Mouse (Mus musculus) liver, postnatal 0 days (tissue): ENCODE data around the gene Lsm12. TPM values are rescaled to one million over a fixed set of nuclear protein-coding genes. Genes with fewer than 3 reads are reported as not detected.

Experiments
- ATAC-seq: fragments of 200-750 bp; cut with Nextera tagmentation; 2 replicates; pipeline ENCODE4 v1.8.0; 2017; ENCODE audit warnings: mild to moderate bottlenecking, moderate library complexity
- DNase-seq: peaks from one replicate; pipeline ENCODE4 v3.0.0-alpha.2; 2016
- H3K27ac ChIP-seq: fragments of 300-500 bp; sonication (generic); 2 replicates; pipeline ENCODE4 v1.5.1; 2014; ENCODE audit warnings: antibody characterized with exemption, moderate library complexity, mild to moderate bottlenecking, low read depth
- H3K27me3 ChIP-seq: fragments of 300-500 bp; sonication (generic); 2 replicates; pipeline ENCODE4 v1.6.1; 2014; ENCODE audit warnings: low read length, control low read depth, mixed read lengths; ENCODE audit not compliant: insufficient read depth
- H3K36me3 ChIP-seq: fragments of 300-500 bp; sonication (generic); replicated peaks from 2 replicates; pipeline ENCODE4 v1.6.1; 2014; ENCODE audit warnings: mild to moderate bottlenecking, control low read depth, low read length, moderate library complexity, mixed read lengths; ENCODE audit not compliant: insufficient read depth
- H3K4me1 ChIP-seq: fragments of 300-500 bp; sonication (generic); 2 replicates; pipeline ENCODE4 v1.6.1; 2014; ENCODE audit warnings: antibody characterized with exemption, mild to moderate bottlenecking, control low read depth; ENCODE audit not compliant: insufficient read depth
- H3K4me2 ChIP-seq: fragments of 300-500 bp; sonication (generic); 2 replicates; pipeline ENCODE4 v1.6.1; 2014; ENCODE audit warnings: low read depth, mild to moderate bottlenecking, low read length, moderate library complexity, mixed read lengths
- H3K4me3 ChIP-seq: fragments of 300-500 bp; sonication (generic); 2 replicates; pipeline ENCODE4 v1.5.1; 2014; ENCODE audit warnings: low read depth, low read length
- H3K9ac ChIP-seq: fragments of 300-500 bp; sonication (generic); replicated peaks from 2 replicates; pipeline ENCODE4 v1.6.1; 2014; ENCODE audit warnings: mild to moderate bottlenecking, moderate library complexity
- H3K9me3 ChIP-seq: fragments of 300-500 bp; sonication (generic); 2 replicates; pipeline ENCODE4 v1.6.1; 2016; ENCODE audit warnings: mild to moderate bottlenecking, control low read depth, low read length, mixed read lengths
- CTCF ChIP-seq: sonication (generic); IDR thresholded peaks from 2 replicates; pipeline ENCODE4 v1.5.1; 2016; ENCODE audit warnings: antibody characterized with exemption, low read depth
- EP300 ChIP-seq: IDR thresholded peaks from 2 replicates; pipeline ENCODE4 v1.6.1; 2016; ENCODE audit warnings: antibody characterized with exemption, low read depth, mild to moderate bottlenecking
- WGBS: fragments of 180-500 bp; shearing (Covaris S2); extraction: QIAGEN DNeasy Blood & Tissue Kit; methylation state at CpG from one replicate; pipeline ENCODE4 v1.1.7; 2014; ENCODE audit not compliant: insufficient replicate concordance; 5-methylcytosine and 5-hydroxymethylcytosine counted together
- polyA plus RNA-seq: library from polyadenylated mRNA; unstranded; fragments of >200 nt; fragmentation: Nextera tagmentation; extraction: Ambion mirVana; gene quantifications from 2 replicates; pipeline ENCODE4 v1.2.1, GENCODE M21; 2015

Lsm12 gene
- polyA plus RNA-seq, 1 experiment from 2014 or later, result 55.0 TPM

DNA sequence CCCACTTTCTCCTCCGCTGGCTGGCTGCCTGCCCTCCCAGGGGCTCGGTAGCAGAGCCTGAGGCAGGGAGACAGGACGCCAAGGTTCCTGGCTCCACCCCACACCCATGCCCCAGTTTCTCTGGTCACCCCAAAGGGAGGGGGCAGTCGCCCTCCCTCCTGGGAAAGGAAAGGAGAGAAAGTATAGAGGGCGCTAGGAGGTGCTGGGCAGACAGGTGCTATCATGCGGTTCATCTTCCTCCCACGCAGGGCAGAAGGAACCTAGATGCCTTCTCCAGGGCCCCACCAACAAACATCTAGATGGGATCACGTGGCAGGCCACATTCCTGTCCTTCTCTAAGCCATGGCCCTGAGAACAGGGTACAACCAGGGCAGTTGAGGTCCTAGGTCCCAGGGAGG lies 36.9 kb upstream of the Lsm12 start:
- Histone ChIP-seq H3K27me3 (no peaks in the 10 kb centered on the region), H3K27ac (no peak overlapping the region), H3K4me2 (no peak overlapping the region), H3K9ac (0 out of 2 replicates have a peak overlapping the region, but pooled peaks have one; percentile 5), H3K4me3 (no peak overlapping the region), H3K9me3 (no peaks in the 10 kb centered on the region), H3K36me3 (no peaks in the 10 kb centered on the region), H3K4me1 (peaks cover 54% of the 10 kb centered on the region)
- DNase-seq (no peak), ATAC-seq (no peak)
- 53% methylated on average over 7 of the region's 8 CpGs for WGBS
- no peak for TF ChIP-seq EP300
- no peak for TF ChIP-seq CTCF

- no peak overlapping the region for H3K4me2 ChIP-seq
- 0 out of 2 replicates have a peak overlapping the region, but pooled peaks have one; percentile 5 for H3K9ac ChIP-seq
- H3K9me3 ChIP-seq, result no peaks in the 10 kb centered on the region
- no peaks in the 10 kb centered on the region for H3K27me3 ChIP-seq
- DNase-seq, result no peak
- no peaks in the 10 kb centered on the region for H3K36me3 ChIP-seq
- no peak overlapping the region for H3K4me3 ChIP-seq
- peaks cover 54% of the 10 kb centered on the region for H3K4me1 ChIP-seq
- 72% methylated on average over 8 of the region's 8 CpGs for WGBS
- no peak for TF ChIP-seq CTCF
- no peak for TF ChIP-seq EP300
- ATAC-seq, result no peak
- no peak overlapping the region for H3K27ac ChIP-seq
Observed at GRCm38 (mm10) chr11:102221243-102221953, 36.3 kb upstream of the Lsm12 start.

DNA sequence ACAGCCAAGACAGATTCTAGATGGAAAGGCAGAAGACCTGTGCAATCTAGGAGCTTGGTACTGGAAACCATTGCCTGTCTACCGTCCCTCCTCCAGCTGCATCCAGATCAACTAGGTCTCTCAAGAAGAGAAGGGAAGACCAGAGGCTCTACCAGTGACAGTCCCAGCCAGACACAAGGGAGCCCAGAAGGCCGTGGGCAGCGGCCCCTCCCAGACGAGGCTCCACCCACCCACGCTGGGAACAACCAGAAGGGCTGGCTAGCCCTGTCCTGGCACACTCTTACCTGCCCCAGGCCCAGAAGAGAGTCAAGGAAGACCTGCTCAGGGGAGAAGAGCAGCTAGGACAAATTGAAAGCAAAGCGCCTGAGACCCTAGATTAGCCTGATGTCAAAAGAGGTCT lies 35.4 kb upstream of the Lsm12 start:
- WGBS, result 42% methylated on average over 6 of the region's 6 CpGs
- Histone ChIP-seq H3K36me3 (no peaks in the 10 kb centered on the region), H3K4me1 (peaks cover 64% of the 10 kb centered on the region), H3K9ac (no peak overlapping the region), H3K4me3 (no peak overlapping the region), H3K27me3 (no peaks in the 10 kb centered on the region), H3K27ac (0 out of 2 replicates have a peak overlapping the region, but pooled peaks have one; percentile 87), H3K4me2 (no peak overlapping the region), H3K9me3 (no peaks in the 10 kb centered on the region)
- no peak for ATAC-seq
- peak; percentile 41 for DNase-seq
- TF ChIP-seq EP300, result no peak
- TF ChIP-seq CTCF, result no peak

DNA sequence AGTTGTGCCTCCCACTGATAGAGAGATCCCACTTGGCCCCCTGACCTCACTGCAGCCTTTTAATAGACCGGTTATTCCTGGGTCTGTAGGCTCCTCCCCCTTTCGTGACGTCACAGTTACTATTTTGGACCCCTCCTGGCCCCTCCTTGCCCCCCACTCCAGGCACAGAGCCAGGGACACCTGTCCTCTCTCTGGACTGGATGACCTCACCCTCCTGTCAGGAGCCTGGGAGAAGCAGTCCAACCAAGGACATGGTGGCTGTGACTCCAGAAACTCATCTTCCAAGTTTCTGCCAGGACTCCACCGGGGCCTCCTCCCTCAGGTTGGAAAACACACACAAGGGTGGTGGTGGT lies 34.9 kb upstream of the Lsm12 start:
- no peak overlapping the region for H3K9ac ChIP-seq
- whole genome bisulfite sequencing, result 46% methylated on average over 4 of the region's 4 CpGs
- H3K27me3 ChIP-seq, result no peaks in the 10 kb centered on the region
- no peak for ATAC-seq
- H3K4me2 ChIP-seq, result peak overlapping the region; percentile 80; the same call in 1 of the 2 replicates
- H3K36me3 ChIP-seq, result no peaks in the 10 kb centered on the region
- peaks cover 66% of the 10 kb centered on the region for H3K4me1 ChIP-seq
- peak; percentile 46 for DNase-seq
- H3K4me3 ChIP-seq, result no peak overlapping the region
- no peaks in the 10 kb centered on the region for H3K9me3 ChIP-seq
- TF ChIP-seq CTCF (no peak), EP300 (no peak)
- 0 out of 2 replicates have a peak overlapping the region, but pooled peaks have one; percentile 87 for H3K27ac ChIP-seq

- WGBS, result 45% methylated on average over 14 of the region's 14 CpGs
- Histone ChIP-seq H3K4me2 (peak overlapping the region; percentile 80), H3K4me1 (peaks cover 66% of the 10 kb centered on the region), H3K9ac (peak overlapping the region; percentile 77), H3K27ac (peak overlapping the region; percentile 87), H3K4me3 (peak overlapping the region; percentile 62; the same call in 1 of the 2 replicates), H3K9me3 (no peaks in the 10 kb centered on the region), H3K27me3 (no peaks in the 10 kb centered on the region), H3K36me3 (no peaks in the 10 kb centered on the region)
- DNase-seq (peak; percentile 56), ATAC-seq (no peak)
- TF ChIP-seq CTCF, result no peak
- no peak for TF ChIP-seq EP300
Observed at GRCm38 (mm10) chr11:102219247-102219993, 34.3 kb upstream of the Lsm12 start.

DNA sequence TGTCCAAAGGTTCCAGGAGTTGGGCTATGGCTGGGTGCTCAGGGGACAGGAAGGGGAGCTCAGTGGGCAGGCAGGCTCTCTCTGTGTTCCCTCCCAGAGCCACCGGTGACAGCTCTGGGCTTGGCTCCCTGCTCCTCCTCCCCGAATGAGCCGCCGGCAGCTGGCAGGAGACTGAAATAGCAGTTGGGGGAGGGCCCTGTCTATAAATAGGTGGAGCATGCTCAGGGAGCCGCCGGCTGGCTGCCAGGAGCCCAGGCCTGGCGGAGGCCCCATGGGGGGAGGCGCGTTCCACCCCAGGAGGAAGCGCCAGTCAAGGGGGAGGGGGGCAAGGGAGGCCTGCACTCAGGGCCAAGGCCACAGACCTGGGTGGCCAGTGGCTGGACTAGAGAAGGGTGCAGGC lies 33.7 kb upstream of the Lsm12 start:
- WGBS, result 0% methylated on average over 8 of the region's 10 CpGs
- peak overlapping the region; percentile 77 for H3K9ac ChIP-seq
- peak; percentile 92 for DNase-seq
- no peaks in the 10 kb centered on the region for H3K27me3 ChIP-seq
- ATAC-seq, result peak; percentile 82
- H3K36me3 ChIP-seq, result no peaks in the 10 kb centered on the region
- H3K4me1 ChIP-seq, result peaks cover 70% of the 10 kb centered on the region
- peak overlapping the region; percentile 87 for H3K27ac ChIP-seq
- 0 out of 2 replicates have a peak, but pooled peaks have one; percentile 13 for TF ChIP-seq CTCF
- TF ChIP-seq EP300, result peak; percentile 53; the same call in 1 of the 2 replicates
- H3K4me3 ChIP-seq, result peak overlapping the region; percentile 62
- peak overlapping the region; percentile 80 for H3K4me2 ChIP-seq
- H3K9me3 ChIP-seq, result no peaks in the 10 kb centered on the region
